Mouse (Mus musculus) cerebral cortex, adult 2 months (tissue): Measurements from ENCODE around the gene Ubac1.

ENCODE experiments used
- WGBS: fragments of 180-500 bp; shearing (Covaris S2); methylation state at CpG from one replicate; pipeline ENCODE4 v1.1.7; 2018; 5-methylcytosine and 5-hydroxymethylcytosine counted together

Gene Ubac1

DNA sequence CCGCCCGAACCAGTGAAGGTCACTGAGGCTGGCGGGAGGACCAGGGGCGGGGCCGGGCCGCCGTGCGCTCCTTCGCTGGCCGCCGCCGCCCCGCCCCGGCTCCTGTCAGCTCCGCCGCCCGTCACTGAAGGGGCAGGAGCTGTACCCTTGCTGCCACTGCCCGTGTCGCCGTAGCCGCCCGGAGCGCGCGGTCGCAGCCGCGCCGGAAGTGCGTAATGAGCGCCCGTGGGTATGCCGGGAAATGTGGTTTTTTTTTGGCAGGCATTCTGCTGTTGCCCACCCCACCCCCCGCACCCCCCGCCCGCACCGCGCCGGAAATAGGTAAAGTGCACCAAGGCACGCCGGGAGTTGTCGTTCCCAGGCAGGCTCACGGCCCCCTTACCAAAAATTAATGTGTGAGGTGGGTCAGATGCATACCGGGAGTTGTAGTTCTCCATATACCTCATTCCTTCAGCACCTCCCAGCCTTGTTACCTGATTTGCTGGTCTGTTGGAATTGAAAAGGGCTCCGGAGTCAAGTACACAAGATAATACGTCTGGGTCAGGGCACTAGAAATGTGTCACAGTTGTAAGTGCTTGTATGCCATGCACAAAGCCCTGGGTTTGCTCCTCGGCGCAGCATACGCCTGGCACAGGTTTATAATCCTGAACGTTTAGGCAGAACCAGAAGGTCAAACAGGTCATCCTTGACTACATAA lies at the start of gene Ubac1:
Gene Ubac1, minus strand, starts transcription at position 187 of the 697 bp plus-strand sequence.
- WGBS: 5% methylated on average over 50 of the region's 50 CpGs

DNA sequence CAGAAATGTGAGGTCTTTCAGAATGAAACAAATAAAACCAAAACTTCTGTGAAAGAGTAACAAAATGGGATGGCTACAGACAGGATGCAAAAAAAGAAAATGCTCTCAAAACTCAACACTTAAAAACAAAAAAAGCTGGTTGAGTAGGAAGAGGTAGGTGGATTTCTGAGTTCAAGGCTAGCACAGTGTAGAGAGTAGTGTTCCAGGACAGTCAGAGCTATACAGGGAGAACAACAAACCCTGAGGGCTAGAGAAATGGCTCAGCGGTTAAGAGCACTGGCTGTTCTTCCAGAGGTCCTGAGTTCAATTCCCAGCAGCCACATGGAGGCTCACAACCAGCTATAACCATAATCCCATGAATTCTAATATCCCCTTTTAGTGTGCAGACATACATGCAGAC lies 47.0 kb upstream of the Ubac1 start:
- WGBS: 63% methylated on average over 1 of the region's 1 CpGs

DNA sequence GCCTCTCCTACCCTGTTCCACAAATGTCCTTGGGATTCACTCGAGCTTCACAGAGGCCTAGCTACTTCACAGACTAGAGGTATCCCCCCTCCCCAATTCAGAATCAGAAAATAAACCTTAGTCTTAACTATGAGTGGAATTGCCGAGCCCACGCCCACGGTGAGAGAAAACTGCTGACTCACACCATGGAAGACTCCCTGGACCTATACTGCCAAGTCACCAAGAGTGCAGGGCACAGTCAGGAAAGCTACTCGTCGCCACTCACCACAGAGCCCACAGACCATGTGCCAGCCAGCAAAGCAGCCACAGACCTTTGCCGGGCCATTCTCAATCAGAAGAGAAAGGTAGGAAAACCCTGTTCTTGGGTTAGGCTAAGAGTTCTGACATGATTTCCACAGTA lies 46.6 kb upstream of the Ubac1 start:
- WGBS: 49% methylated on average over 7 of the region's 7 CpGs

DNA sequence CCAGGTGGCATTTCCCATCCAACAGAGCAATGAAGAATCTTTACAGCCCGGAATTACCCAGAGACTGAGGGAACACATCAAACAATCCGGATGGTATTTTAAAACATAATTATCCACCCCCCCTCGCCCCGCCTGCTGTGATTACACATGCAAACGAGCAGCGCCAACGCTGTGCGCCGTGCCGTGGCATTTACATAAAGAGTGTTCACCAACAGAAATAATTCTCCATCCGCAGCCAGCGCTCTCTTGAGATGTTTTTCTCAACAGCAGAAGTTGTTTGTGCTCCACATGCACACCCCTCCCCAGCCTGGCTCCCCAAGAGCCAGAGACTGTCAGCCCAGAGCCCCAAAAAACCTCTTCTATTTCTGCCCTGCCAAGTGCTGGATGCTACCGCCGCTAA lies 45.0 kb upstream of the Ubac1 start:
- WGBS: 41% methylated on average over 14 of the region's 14 CpGs

DNA sequence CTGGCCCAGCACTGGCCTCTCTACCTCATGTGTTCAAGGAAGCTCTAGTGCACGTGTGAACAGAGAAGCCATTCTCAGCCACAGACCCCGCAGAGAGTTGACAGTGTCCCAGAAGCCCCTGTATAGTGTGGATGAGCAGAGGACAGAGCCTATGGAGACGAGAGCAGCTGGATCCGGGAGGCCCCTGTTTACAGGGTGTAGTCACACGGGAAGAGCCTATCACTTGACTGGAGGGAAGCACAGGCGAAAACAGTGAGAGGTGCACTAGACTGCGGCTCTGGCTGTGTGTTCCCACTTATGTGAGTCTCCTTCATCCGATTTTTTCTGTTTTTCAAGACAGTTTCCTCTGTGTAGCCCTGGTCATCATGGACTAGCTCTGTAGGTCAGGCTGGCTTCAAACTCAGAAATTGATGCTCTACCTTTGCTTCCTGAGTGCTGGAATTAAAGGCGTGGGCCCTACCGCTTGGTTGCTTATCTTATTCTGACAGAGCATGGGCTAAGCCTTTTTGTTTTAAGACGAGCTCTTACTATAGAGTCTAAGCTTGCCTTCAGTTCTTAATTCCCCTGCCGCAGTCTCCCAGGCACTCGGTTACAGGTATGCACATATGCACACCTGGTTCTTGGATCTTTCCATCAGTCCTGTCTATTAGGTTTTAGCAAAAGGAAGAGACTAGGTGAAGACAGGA lies 41.3 kb upstream of the Ubac1 start:
- 90% methylated on average over 13 of the region's 13 CpGs for WGBS

DNA sequence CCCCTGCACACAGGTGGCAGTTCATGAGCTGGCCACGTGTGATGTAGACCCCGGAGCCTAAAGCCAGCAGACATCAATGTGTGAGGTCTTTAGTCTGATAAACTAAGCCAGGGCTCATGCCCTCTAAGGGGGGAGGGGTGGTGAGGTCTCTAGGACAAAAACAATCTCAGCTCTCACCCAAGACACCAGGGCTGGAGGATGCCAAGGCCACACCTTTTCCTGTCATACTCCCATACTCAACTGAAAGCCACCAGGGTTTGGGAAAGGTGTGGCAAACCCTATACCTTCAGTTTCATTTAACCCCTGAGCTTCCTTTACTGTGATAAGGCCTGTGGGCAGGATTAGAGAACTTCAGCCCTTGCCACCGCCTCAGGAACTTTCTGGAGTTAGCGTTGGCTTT lies 40.7 kb upstream of the Ubac1 start:
- WGBS: 79% methylated on average over 4 of the region's 4 CpGs

DNA sequence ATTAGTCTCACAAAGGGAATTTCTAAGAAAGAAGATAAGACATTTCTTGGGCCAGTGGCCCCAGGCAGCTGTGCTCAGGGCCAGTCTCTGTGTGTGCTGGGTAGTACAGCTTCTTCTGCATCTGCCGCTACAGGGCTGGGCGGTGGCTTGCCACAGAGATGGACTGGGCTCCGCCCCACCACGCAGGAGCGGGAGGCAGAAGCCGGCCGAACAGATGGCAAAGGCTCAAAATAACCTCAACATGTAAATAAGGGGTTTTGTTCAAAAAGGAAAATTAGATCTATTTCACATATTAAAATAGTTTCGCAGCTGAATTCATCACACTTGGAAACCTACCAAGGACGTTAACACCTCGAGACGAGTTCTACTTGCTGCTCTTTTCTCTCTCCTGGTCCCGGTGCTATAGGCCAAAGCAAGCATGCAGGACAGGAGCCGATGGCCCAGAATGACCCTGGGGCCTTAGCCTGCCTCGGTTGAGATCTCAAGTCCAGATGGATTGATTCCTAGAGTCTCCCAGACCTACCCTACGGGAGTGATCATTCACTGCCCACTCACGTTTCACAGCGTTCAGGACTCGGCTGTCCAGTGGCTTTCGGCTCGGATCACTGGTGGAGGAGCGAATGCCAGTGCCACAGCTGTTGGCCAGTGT lies 39.6 kb upstream of the Ubac1 start:
- 47% methylated on average over 21 of the region's 21 CpGs for WGBS

DNA sequence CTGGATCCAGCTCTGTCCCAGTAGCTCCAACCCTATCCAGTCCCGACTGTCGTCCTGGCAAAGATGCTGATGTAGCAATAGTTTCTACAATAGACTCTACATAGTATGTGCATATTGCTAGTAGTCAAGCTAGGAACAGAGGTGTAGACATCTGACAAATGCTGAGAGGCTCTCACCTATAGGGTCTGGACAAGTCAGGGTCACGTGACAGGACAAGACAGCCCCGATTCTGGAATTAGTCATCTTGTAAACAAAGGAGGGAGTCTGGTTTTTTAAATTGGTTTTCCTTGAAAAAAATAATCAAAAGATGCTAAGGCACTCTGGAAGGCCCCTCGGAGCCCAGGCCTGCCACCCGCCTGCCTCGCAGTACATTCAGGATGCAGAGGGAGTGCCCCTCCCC lies 35.5 kb upstream of the Ubac1 start:
- WGBS: 90% methylated on average over 7 of the region's 7 CpGs

DNA sequence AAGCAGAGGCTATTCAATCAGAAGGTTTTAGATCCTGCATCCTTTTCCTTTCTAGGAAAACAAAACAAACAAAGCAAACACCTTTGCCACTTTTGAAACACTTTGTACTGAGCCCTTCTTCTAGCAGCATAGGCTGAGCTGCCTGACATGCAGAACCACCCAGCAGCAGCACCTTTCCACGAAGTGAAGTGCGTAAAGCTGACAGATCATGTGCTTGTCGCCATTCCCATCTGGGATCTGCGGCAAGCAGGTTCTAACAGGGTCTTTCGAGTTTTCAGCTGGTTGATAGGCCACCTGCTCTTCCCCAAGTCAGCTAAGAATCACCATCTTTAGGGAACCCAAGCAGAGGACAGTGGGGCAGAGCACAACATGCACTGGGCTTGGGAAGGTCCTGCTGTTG lies 34.7 kb upstream of the Ubac1 start:
- WGBS: 76% methylated on average over 5 of the region's 5 CpGs

DNA sequence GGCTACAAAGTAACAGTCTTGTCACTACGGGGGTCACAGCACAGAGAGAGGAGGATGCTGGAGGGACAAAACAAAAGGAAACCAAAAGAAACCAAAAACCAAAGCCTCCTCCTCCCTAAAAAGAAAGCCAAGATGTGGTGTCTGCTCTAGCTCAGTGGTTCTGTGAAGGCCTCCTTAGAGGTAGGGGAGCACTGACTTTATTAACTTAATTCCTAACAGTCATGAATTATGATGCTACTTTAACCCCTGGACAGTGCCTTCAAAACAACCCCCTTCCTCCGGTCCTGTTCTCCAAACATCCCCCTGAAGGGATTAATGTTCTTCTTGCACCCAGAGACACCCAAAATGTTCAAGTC lies 34.2 kb upstream of the Ubac1 start:
- 64% methylated on average over 2 of the region's 2 CpGs for WGBS

DNA sequence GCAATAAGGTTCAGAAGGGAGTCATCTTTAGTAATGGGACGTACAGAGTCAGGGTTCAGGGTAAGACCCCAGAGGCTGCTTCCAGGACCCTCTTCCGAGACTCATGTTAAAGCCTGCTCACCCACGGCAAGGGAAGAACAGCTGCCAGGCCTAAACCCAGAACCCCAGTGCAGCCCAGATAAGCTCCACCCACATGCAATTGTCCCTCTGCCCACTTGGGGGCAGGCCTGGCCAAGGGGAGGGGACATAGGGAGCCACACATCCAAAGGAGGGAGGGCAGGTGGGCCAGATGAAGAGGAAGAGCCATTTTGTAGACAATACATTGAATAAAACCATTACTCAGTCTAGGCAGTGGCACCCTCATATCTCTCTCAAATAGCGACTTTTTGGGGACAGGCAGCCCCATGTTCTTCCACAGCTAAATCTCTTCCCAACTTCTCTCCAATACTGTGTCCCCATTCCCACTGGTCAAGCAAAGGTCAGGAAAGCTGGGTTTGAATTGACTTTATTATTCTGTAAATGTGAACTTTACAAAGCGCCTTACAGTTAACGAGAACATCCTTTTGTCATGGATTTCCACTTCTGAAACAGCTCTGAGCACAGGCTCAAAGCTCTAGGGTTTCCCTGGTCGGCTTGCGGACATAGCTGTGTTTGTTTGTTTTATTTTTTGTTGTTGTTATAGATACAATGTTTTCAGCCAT lies 33.6 kb upstream of the Ubac1 start:
- WGBS: 50% methylated on average over 8 of the region's 8 CpGs

DNA sequence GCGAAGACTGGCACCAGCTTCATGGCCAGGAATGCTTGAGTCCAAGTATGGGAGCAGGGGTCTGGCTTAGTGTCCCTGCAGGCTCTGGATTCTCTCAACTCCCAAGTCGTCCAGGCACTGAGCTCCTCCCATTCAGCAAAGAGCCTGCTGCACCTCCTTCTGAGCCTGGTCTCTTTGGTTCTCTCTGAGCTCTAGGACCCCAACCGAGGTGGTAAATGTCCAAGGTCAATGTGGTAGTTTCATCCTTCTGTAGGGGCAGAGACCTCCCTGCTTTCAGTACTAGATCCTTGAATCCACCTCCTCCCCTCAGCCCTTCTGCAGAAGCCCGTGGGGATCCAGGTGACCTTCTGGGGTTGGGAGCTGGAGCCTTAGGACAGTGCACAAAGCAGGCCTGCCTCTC lies 31.3 kb upstream of the Ubac1 start:
- 73% methylated on average over 4 of the region's 4 CpGs for WGBS

DNA sequence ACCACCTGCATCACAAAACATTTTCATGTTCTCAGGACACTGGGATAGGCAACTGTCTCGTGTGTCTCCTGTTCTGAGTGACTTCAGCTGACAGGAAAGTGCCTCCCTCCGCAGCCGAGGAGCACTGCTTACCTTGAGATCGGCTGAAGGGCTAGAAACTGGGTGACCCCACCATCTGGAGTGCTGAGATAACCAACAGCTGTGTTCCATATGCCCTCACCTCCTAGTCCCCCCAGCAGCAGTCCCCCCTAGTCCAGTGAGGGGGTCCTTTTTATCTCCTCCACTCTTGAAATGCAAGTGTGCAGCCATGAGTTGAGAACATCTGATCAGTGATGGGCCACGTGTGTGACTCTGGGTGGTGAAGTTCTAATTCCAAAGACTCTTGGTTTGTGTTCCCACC lies 27.3 kb upstream of the Ubac1 start:
- 82% methylated on average over 5 of the region's 5 CpGs for WGBS

DNA sequence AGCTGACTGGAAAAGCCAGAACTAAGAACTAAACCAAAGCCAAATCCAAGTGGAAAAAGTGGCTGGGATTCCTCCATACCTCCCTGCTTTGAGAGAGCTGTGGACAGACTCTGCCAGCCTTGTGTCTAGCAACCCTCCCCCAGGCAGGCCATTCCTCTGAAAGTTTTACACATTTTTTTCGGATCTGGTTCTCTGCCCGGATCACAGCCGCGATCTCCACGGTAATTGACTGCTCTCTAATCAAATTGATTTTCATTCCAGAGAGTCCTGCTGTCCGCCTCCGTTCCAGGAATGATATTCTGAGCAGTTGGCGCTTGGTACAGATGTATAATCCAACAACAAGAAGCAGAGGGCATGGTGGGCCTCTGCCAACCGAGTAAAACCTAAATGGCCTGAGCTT lies 22.7 kb upstream of the Ubac1 start:
- WGBS: 57% methylated on average over 9 of the region's 9 CpGs

DNA sequence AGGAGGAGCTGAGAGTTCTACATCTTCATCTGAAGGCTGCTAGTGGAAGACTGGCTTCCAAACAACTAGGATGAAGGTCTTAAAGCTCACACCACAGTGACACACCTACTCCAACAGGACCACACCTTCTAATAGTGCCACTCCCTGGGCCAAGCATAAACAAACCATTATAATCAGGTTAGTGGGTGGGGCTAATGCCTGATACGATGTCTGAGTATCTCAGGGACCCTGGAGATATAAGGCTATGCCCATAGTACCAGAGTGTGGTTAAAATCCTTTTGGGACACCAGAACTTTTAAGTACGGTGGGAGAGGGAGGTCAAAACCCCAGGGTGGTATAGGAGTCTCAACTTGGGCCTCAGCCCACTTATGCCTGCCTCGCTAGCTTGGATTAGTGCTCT lies 21.1 kb upstream of the Ubac1 start:
- WGBS: 86% methylated on average over 3 of the region's 3 CpGs

DNA sequence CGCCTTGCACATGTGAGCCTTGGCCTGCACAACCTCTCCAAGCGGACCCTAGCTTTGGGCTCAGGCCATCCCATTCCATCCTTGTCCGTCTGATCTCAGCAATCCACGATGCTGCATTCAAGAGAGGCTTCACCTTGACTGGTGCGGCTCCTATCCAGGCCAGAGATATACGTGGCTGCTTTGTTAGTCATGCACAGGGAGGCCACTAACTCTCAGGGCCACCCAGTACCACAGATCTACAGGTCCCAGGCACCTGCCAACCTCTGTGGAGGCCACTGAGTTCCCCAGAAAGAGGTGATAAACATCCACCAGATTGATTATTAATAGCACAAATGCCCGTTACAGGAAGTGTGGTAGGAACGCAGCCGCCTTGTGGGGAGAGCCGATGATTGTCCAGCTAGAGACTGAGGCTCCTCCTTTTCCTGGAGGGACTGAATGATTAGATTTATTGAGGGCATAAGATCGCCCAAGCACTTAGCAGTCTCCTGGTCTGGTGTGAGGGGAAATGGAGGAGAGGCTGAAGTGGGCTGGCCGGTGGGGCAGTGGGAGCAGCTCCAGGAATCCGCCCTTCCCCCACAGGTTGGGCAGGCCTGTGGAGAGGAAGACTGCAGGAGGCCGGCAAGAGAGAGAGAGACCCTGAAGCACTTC lies 19.7 kb upstream of the Ubac1 start:
- WGBS: 71% methylated on average over 14 of the region's 14 CpGs

DNA sequence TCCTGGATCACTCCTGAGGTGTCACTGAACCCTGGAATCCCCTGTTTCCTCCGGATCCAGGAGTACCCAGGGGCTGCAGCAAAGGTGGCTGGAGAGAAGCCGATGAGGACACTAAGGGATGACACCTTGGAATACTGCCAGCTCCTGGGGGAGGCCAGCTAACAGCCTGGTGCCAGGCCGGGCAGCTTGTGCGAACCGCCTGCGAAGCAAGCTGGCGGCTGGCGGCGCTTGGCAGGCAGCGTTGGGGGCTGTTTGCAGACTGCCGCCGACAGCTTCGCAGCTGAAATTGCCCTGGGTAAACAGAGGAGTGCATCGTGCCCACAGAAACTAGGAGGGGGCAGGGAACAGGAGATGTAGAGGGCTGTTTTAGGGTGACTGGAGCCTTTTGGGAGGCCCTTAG lies 18.4 kb upstream of the Ubac1 start:
- 23% methylated on average over 14 of the region's 14 CpGs for WGBS

DNA sequence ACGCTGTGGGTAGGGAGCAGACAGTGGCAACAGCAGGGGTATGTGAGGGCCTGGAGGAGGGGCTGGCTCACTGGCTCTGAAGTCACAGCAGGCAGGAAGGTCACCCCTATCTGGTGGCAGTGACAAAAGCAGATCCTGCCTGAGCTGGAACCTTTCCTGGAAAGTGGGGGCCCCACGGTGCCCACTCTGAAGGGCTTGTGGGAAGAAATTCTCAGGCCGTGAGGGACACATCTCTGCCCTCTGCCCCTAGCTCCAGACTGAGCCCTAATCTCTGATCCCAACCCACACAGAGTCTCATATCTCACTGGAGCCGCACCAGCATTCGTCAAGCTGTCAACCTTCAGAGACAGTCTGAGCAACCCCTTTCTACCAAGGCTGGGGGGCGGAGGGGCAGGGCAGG lies 15.8 kb upstream of the Ubac1 start:
- 77% methylated on average over 6 of the region's 6 CpGs for WGBS

DNA sequence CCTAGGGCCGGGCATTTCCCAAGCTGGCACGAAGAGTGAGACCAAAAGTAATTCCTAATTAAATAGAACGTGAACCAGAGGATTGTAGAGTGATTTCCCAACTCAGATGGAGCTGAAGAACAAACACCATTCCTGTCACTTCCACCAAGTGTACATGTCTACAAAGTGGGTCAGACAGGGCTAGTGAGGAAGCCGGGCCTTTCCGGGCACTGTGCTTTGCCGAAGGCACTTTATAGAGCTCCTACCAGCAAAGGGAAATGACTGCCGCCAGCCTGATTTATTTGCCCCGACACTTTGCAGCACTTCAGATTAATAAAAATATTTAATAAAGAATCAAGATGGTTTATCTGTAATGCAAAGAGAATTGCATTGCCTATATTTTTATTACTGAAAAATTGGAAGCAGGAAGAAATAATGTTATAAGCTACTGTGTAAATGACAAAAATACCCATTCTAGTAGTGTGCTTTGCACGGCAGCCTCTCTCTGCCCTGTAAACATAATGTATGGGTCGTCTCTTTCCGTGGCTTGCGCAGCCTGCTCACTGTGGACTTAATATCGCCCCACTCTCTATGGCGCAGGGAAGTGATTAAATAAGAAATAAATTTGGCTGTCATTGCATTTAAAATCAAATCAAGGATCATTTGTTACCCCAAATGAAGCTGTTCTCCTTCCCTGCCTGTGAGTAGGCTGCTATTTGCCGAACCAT lies 12.9 kb upstream of the Ubac1 start:
- 88% methylated on average over 15 of the region's 15 CpGs for WGBS

DNA sequence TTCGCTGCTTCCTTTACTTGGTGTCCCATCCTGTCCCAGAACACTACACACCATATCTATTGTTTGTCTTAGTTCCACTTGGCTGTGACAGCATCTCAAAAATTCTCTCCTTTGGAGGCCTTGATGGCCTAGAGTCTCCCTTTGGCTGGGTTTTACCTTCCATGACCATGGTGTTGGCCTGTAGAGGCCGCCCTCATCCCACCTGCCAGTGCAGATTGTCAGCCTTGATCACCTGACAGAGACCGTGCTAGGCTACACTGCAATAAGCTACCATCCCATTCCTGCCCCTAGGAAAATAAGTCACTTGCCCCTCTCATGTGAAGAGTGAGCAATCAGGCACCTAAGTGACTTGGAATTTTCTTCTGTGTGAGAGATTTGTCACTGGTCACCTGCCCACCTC lies 8.7 kb upstream of the Ubac1 start:
- 75% methylated on average over 3 of the region's 3 CpGs for WGBS
